Mouse (Mus musculus) intestine, embryonic 14.5 days (tissue): ENCODE results near the gene Paics. TPM values are rescaled to one million over a fixed set of nuclear protein-coding genes. Genes with fewer than 3 reads are reported as not detected.

ENCODE experiments used
- ATAC-seq: fragments of 200-750 bp; cut with Nextera tagmentation; replicated peaks from 2 replicates; pipeline ENCODE4 v1.8.0; 2017; ENCODE audit warnings: low read depth, moderate number of reproducible peaks, moderate TSS enrichment, moderate library complexity; ENCODE audit not compliant: low FRiP score, low TSS enrichment
- DNase-seq: peaks from one replicate; pipeline ENCODE4 v3.0.0-alpha.2; 2018; ENCODE audit warnings: low spot score
- H3K27ac ChIP-seq: fragments of 300-500 bp; sonication (generic); 2 replicates; pipeline ENCODE4 v1.5.1; 2014; ENCODE audit warnings: low read depth, mild to moderate bottlenecking, control low read depth
- H3K27me3 ChIP-seq: fragments of 300-500 bp; sonication (generic); replicated peaks from 2 replicates; pipeline ENCODE4 v1.6.1; 2014; ENCODE audit warnings: low read length, control low read depth; ENCODE audit not compliant: control insufficient read depth, insufficient read depth
- H3K36me3 ChIP-seq: fragments of 300-500 bp; sonication (generic); 2 replicates; pipeline ENCODE4 v1.6.1; 2014; ENCODE audit warnings: low read length, control low read depth; ENCODE audit not compliant: control insufficient read depth, insufficient read depth
- H3K4me1 ChIP-seq: fragments of 300-500 bp; sonication (generic); replicated peaks from 2 replicates; pipeline ENCODE4 v1.6.1; 2014; ENCODE audit warnings: low read length, control low read depth, mixed read lengths; ENCODE audit not compliant: control insufficient read depth, insufficient read depth
- H3K4me2 ChIP-seq: fragments of 300-500 bp; sonication (generic); 2 replicates; pipeline ENCODE4 v1.6.1; 2014; ENCODE audit warnings: low read length
- H3K4me3 ChIP-seq: fragments of 300-500 bp; sonication (generic); 2 replicates; pipeline ENCODE4 v1.5.1; 2014; ENCODE audit warnings: low read depth, low read length, control low read depth, mixed read lengths
- H3K9ac ChIP-seq: fragments of 300-500 bp; sonication (generic); 2 replicates; pipeline ENCODE4 v1.6.1; 2014; ENCODE audit warnings: mild to moderate bottlenecking, low read length
- H3K9me3 ChIP-seq: fragments of 300-500 bp; sonication (generic); 2 replicates; pipeline ENCODE4 v1.6.1; 2016; ENCODE audit warnings: low read length, control low read depth; ENCODE audit not compliant: control insufficient read depth
- WGBS: fragments of 180-500 bp; shearing (Covaris S2); extraction: QIAGEN DNeasy Blood & Tissue Kit; methylation state at CpG from one replicate; pipeline ENCODE4 v1.1.7; 2014; 5-methylcytosine and 5-hydroxymethylcytosine counted together
- polyA plus RNA-seq: library from polyadenylated mRNA; unstranded; fragments of >200 nt; fragmentation: Nextera tagmentation; extraction: Ambion mirVana; gene quantifications from 2 replicates; pipeline ENCODE4 v1.2.1, GENCODE M21; 2014

Gene Paics
- polyA plus RNA-seq, 1 experiment from 2014 or later: 241 TPM

- Histone ChIP-seq H3K36me3 (peaks cover 66% of the 10 kb centered on the region), H3K4me3 (no peak overlapping the region), H3K4me1 (no peaks in the 10 kb centered on the region), H3K4me2 (no peak overlapping the region), H3K27ac (no peak overlapping the region), H3K9me3 (peaks cover 10% of the 10 kb centered on the region; the same call in 1 of the 2 replicates), H3K27me3 (no peaks in the 10 kb centered on the region), H3K9ac (no peak overlapping the region)
- 95% methylated on average over 13 of the region's 13 CpGs for WGBS
- ATAC-seq: no peak
- DNase-seq: peak; percentile 20
These were observed 27.7 kb upstream of the Paics start for GRCm38 (mm10) chr5:76923428-76923827.

GRCm38 (mm10) chr5:76924296-76924695 lies 26.8 kb upstream of the Paics start:
- 88% methylated on average over 1 of the region's 1 CpGs for WGBS

GRCm38 (mm10) chr5:76928124-76928832 lies 22.8 kb upstream of the Paics start:
- DNase-seq (peak; percentile 42), ATAC-seq (no peak)
- Histone ChIP-seq H3K9me3 (peaks cover 10% of the 10 kb centered on the region; the same call in 1 of the 2 replicates), H3K27ac (0 out of 2 replicates have a peak overlapping the region, but pooled peaks have one; percentile 2), H3K4me1 (0 out of 2 replicates have a peak, but pooled peaks cover 3% of the 10 kb centered on the region), H3K9ac (no peak overlapping the region), H3K27me3 (no peaks in the 10 kb centered on the region), H3K4me3 (no peak overlapping the region), H3K4me2 (no peak overlapping the region), H3K36me3 (peaks cover 26% of the 10 kb centered on the region)
- 77% methylated on average over 16 of the region's 16 CpGs for WGBS

More at GRCm38 (mm10) chr5:76924296-76924695, 26.8 kb upstream of the Paics start:
- peaks cover 10% of the 10 kb centered on the region; the same call in 1 of the 2 replicates for H3K9me3 ChIP-seq
- H3K4me1 ChIP-seq: 0 out of 2 replicates have a peak, but pooled peaks cover under 1% of the 10 kb centered on the region
- H3K4me2 ChIP-seq: no peak overlapping the region
- H3K4me3 ChIP-seq: no peak overlapping the region
- DNase-seq: peak; percentile 42
- no peak overlapping the region for H3K27ac ChIP-seq
- no peak for ATAC-seq
- H3K27me3 ChIP-seq: no peaks in the 10 kb centered on the region
- H3K36me3 ChIP-seq: peaks cover 57% of the 10 kb centered on the region
- H3K9ac ChIP-seq: no peak overlapping the region

GRCm38 (mm10) chr5:76929180-76929877 lies 21.8 kb upstream of the Paics start:
- no peak overlapping the region for H3K9ac ChIP-seq
- no peak overlapping the region for H3K4me3 ChIP-seq
- ATAC-seq (no peak), DNase-seq (no peak)
- no peaks in the 10 kb centered on the region for H3K27me3 ChIP-seq
- 0 out of 2 replicates have a peak, but pooled peaks cover 3% of the 10 kb centered on the region for H3K4me1 ChIP-seq
- no peak overlapping the region; the same call in 1 of the 2 replicates for H3K27ac ChIP-seq
- H3K9me3 ChIP-seq: peaks cover 10% of the 10 kb centered on the region; the same call in 1 of the 2 replicates
- H3K4me2 ChIP-seq: no peak overlapping the region
- 69% methylated on average over 7 of the region's 7 CpGs for WGBS
- H3K36me3 ChIP-seq: peaks cover 26% of the 10 kb centered on the region

GRCm38 (mm10) chr5:76939717-76940116 lies 11.4 kb upstream of the Paics start:
- DNase-seq: no peak
- Histone ChIP-seq H3K4me2 (no peak overlapping the region), H3K4me3 (no peak overlapping the region), H3K36me3 (peaks cover 9% of the 10 kb centered on the region; the same call in 1 of the 2 replicates), H3K9me3 (no peaks in the 10 kb centered on the region), H3K27ac (no peak overlapping the region), H3K4me1 (no peaks in the 10 kb centered on the region), H3K27me3 (no peaks in the 10 kb centered on the region), H3K9ac (no peak overlapping the region)
- no peak for ATAC-seq
- 92% methylated on average over 8 of the region's 8 CpGs for WGBS

GRCm38 (mm10) chr5:76941975-76942374 lies 9.1 kb upstream of the Paics start:
- Histone ChIP-seq H3K36me3 (peaks cover 9% of the 10 kb centered on the region; the same call in 1 of the 2 replicates), H3K27me3 (no peaks in the 10 kb centered on the region), H3K4me2 (no peak overlapping the region), H3K9ac (no peak overlapping the region), H3K4me1 (no peaks in the 10 kb centered on the region), H3K27ac (no peak overlapping the region), H3K9me3 (no peaks in the 10 kb centered on the region), H3K4me3 (no peak overlapping the region)
- no peak for ATAC-seq
- DNase-seq: no peak
- 73% methylated on average over 4 of the region's 4 CpGs for WGBS

GRCm38 (mm10) chr5:76942505-76942904 lies 8.6 kb upstream of the Paics start:
- WGBS: 81% methylated on average over 4 of the region's 4 CpGs

GRCm38 (mm10) chr5:76944965-76945677 lies 6.0 kb upstream of the Paics start:
- H3K27ac ChIP-seq: no peak overlapping the region
- H3K36me3 ChIP-seq: peaks cover 22% of the 10 kb centered on the region
- no peak overlapping the region for H3K4me2 ChIP-seq
- no peaks in the 10 kb centered on the region for H3K9me3 ChIP-seq
- no peak overlapping the region for H3K9ac ChIP-seq
- ATAC-seq (no peak), DNase-seq (no peak)
- H3K4me1 ChIP-seq: peaks cover 6% of the 10 kb centered on the region
- 73% methylated on average over 6 of the region's 6 CpGs for WGBS
- H3K27me3 ChIP-seq: no peaks in the 10 kb centered on the region
- no peak overlapping the region for H3K4me3 ChIP-seq

More at GRCm38 (mm10) chr5:76942505-76942904, 8.6 kb upstream of the Paics start:
- no peak overlapping the region for H3K27ac ChIP-seq
- ATAC-seq (no peak), DNase-seq (no peak)
- H3K27me3 ChIP-seq: no peaks in the 10 kb centered on the region
- H3K4me1 ChIP-seq: no peaks in the 10 kb centered on the region
- H3K4me2 ChIP-seq: no peak overlapping the region
- no peak overlapping the region for H3K4me3 ChIP-seq
- peaks cover 13% of the 10 kb centered on the region; the same call in 1 of the 2 replicates for H3K36me3 ChIP-seq
- no peak overlapping the region for H3K9ac ChIP-seq
- H3K9me3 ChIP-seq: no peaks in the 10 kb centered on the region
